Mouse (Mus musculus) layer of hippocampus, adult 2 months (tissue): ENCODE results near the gene Vmn2r116. TPM values are rescaled to one million over a fixed set of nuclear protein-coding genes. Genes with fewer than 3 reads are reported as not detected.
"Not testable (repeated sequence)": the region's sequence is repeated elsewhere in the genome, so short reads cannot be mapped to it uniquely, and the experiment has no call there.

Experiments
- DNase-seq, 2 experiments: peaks; one replicate each; pipeline ENCODE4 v3.0.0; 2022; ENCODE audit warnings: low spot score in 2 of 2
- H3K27ac ChIP-seq: fragments of 200-600 bp; 2 replicates; pipeline ENCODE4 v1.8.1; 2022
- H3K4me3 ChIP-seq: fragments of 200-600 bp; 2 replicates; pipeline ENCODE4 v1.8.1; 2022; ENCODE audit warnings: mild to moderate bottlenecking
- CTCF ChIP-seq: fragments of 200-600 bp; conservative IDR thresholded peaks from 2 replicates; pipeline ENCODE4 v1.8.1; 2022; ENCODE audit warnings: antibody characterized with exemption, mild to moderate bottlenecking, moderate library complexity
- long read RNA-seq, 2 experiments: library from polyadenylated mRNA; stranded (forward); transcript quantifications; one replicate each; pipeline ENCODE4 v2.0.0; 2021; ENCODE audit warnings: borderline mapping rate in 2 of 2
- total RNA-seq, 2 experiments: library from RNA; stranded (reverse); gene quantifications; 2 replicates each; pipeline ENCODE4 v1.2.3; 2021

The Vmn2r116 gene
- total RNA-seq, result not detected
- long read RNA-seq, experiment 1, result 0 reads
- long read RNA-seq, experiment 2, result 0 reads

GRCm38 (mm10) chr17:23384304-23384703 is at the start of gene Vmn2r116:
TSS of gene Vmn2r116 (plus strand) at chr17:23384604.
- H3K27ac ChIP-seq, DNase-seq, H3K4me3 ChIP-seq: not testable (repeated sequence)

- not testable (repeated sequence) for H3K4me3 ChIP-seq, H3K27ac ChIP-seq, DNase-seq
Observed at GRCm38 (mm10) chr17:23343441-23343840, 41.0 kb upstream of the Vmn2r116 start, which contains the start of gene Vmn2r115. TSS of gene Vmn2r115 (plus strand) at chr17:23343741.

- Histone ChIP-seq H3K27ac (no peak overlapping the region), H3K4me3 (no peak overlapping the region)
- no peak for DNase-seq
- no peak for TF ChIP-seq CTCF
Observed at GRCm38 (mm10) chr17:23351644-23352043, 32.8 kb upstream of the Vmn2r116 start.

GRCm38 (mm10) chr17:23433150-23433679 is 48.8 kb downstream of the Vmn2r116 start:
- TF ChIP-seq CTCF, result no peak
- Histone ChIP-seq H3K4me3 (no peak overlapping the region), H3K27ac (no peak overlapping the region)
- DNase-seq, result no peak

Other genes starting within 250 kb of the Vmn2r116 start
- 10 to 100 TPM; 20.5 to 23.7 TPM for gene Zfp40, start 191.4 kb upstream of the Vmn2r116 start, total RNA-seq
- not detected for gene Vmn2r114, start 72.1 kb upstream of the Vmn2r116 start, total RNA-seq
- not detected for gene Vmn2r115, start 40.9 kb upstream of the Vmn2r116 start, total RNA-seq
- gene Vmn2r117, start 95.1 kb downstream of the Vmn2r116 start, total RNA-seq, result not detected
- gene Zfp213, start 179.6 kb downstream of the Vmn2r116 start, total RNA-seq, result 1 to 10 TPM; 5.7 to 6.9 TPM
- gene Zfp13, start 214.9 kb downstream of the Vmn2r116 start, total RNA-seq, result 10 to 100 TPM; 30.1 to 33.6 TPM
- not detected for gene Zscan10, start 216.3 kb downstream of the Vmn2r116 start, total RNA-seq